17 mouse cellular contexts compared by ENCODE assay signal in the genomic region with DNA sequence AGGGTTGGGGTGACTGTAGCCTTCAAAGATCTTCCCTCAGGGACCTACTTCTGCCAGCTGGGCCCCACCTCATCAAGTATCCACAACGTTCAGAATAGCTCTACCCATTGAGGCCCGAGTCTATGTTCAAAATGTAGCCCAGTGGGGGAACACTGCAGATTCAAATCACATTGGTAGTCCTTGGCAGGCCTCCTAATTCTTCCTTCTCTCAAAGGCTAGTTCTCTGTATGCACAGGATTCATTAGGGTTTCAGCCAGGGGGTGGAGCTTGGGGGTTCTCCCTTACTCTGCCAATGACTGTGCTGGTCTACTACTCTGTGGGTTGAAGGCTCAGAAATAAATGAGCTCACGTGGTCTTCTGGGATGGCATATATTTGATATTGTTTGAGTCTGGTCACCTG.
DNase-seq lines count a peak whose midpoint lies in the region; ATAC-seq lines count a peak whose summit lies in the region.
"Had no signal": no experiment of that assay in that cellular context is flagged by ENCODE, and none has a peak within 500 bp of the region (broad histone marks: within the 10 kb centered on the region; RNA-seq: fewer than 3 reads in every experiment).

No protein-coding gene starts in this region.

- no peaks in the 10 kb centered on the region for H3K27me3 ChIP-seq in forebrain, embryonic 14.5 days (replicated peaks; ENCODE audit: control insufficient read depth, insufficient read depth, low read length)
- no peaks in the 10 kb centered on the region for H3K27me3 ChIP-seq in forebrain, embryonic 12.5 days
- no peaks in the 10 kb centered on the region for H3K27me3 ChIP-seq in hindbrain, embryonic 14.5 days (ENCODE audit: control insufficient read depth, insufficient read depth, low read length)
- no peaks in the 10 kb centered on the region for H3K27me3 ChIP-seq in hindbrain, embryonic 12.5 days
- no peaks in the 10 kb centered on the region for H3K27me3 ChIP-seq in forebrain, embryonic 16.5 days (replicated peaks; ENCODE audit: control insufficient read depth, insufficient read depth, low read length)
- H3K27me3 ChIP-seq: embryonic facial prominence, embryonic 12.5 days; heart, embryonic 12.5 days; hindbrain, embryonic 15.5 days had no signal

- H3K9ac ChIP-seq in forebrain, embryonic 14.5 days (ENCODE audit: low read length), result no peak overlapping the region
- H3K9ac ChIP-seq in forebrain, embryonic 12.5 days, result no peak overlapping the region
- no peak overlapping the region for H3K9ac ChIP-seq in hindbrain, embryonic 14.5 days
- H3K9ac ChIP-seq in hindbrain, embryonic 12.5 days, result no peak overlapping the region
- no peak overlapping the region for H3K9ac ChIP-seq in forebrain, embryonic 16.5 days (replicated peaks; ENCODE audit: low read depth, low read length)
- H3K9ac ChIP-seq: embryonic facial prominence, embryonic 12.5 days; heart, embryonic 12.5 days; hindbrain, embryonic 15.5 days had no signal

- ATAC-seq in forebrain, embryonic 14.5 days, result no peak
- ATAC-seq in forebrain, embryonic 12.5 days (ENCODE audit: low FRiP score), result no peak
- 0 out of 2 replicates have a peak, but pooled peaks have one; percentile 27 for ATAC-seq in hindbrain, embryonic 14.5 days (ENCODE audit: low FRiP score)
- no peak for ATAC-seq in hindbrain, embryonic 12.5 days (ENCODE audit: low FRiP score)
- peak; percentile 68 for ATAC-seq in forebrain, embryonic 16.5 days

- WGBS in forebrain, embryonic 14.5 days, result 51% methylated on average over 3 of the region's 3 CpGs
- 84% methylated on average over 3 of the region's 3 CpGs for WGBS in forebrain, embryonic 12.5 days
- 66% methylated on average over 3 of the region's 3 CpGs for WGBS in hindbrain, embryonic 14.5 days
- WGBS in hindbrain, embryonic 12.5 days, result 85% methylated on average over 3 of the region's 3 CpGs
- 44% methylated on average over 3 of the region's 3 CpGs for WGBS in forebrain, embryonic 16.5 days

- H3K4me3 ChIP-seq in forebrain, embryonic 14.5 days (ENCODE audit: low read depth, low read length), result no peak overlapping the region
- no peak overlapping the region for H3K4me3 ChIP-seq in forebrain, embryonic 12.5 days (replicated peaks)
- H3K4me3 ChIP-seq in hindbrain, embryonic 14.5 days (replicated peaks; ENCODE audit: low read length), result no peak overlapping the region
- no peak overlapping the region for H3K4me3 ChIP-seq in hindbrain, embryonic 12.5 days
- no peak overlapping the region for H3K4me3 ChIP-seq in forebrain, embryonic 16.5 days (replicated peaks; ENCODE audit: low read length)
- H3K4me3 ChIP-seq: embryonic facial prominence, embryonic 12.5 days; heart, embryonic 12.5 days; hindbrain, embryonic 15.5 days had no signal

- no peak overlapping the region for H3K27ac ChIP-seq in forebrain, embryonic 14.5 days (ENCODE audit: low read depth, low read length)
- H3K27ac ChIP-seq in forebrain, embryonic 12.5 days, result no peak overlapping the region
- H3K27ac ChIP-seq in hindbrain, embryonic 14.5 days, result no peak overlapping the region
- no peak overlapping the region for H3K27ac ChIP-seq in hindbrain, embryonic 12.5 days
- no peak overlapping the region for H3K27ac ChIP-seq in forebrain, embryonic 16.5 days (ENCODE audit: low read length)
- H3K27ac ChIP-seq: embryonic facial prominence, embryonic 12.5 days; hindbrain, embryonic 15.5 days had no signal

- peaks cover 2% of the 10 kb centered on the region for H3K4me1 ChIP-seq in forebrain, embryonic 14.5 days (ENCODE audit: control insufficient read depth, insufficient read depth, low read length)
- peaks cover 14% of the 10 kb centered on the region for H3K4me1 ChIP-seq in forebrain, embryonic 12.5 days
- H3K4me1 ChIP-seq in hindbrain, embryonic 14.5 days (replicated peaks; ENCODE audit: control insufficient read depth, insufficient read depth, low read length), result peaks cover 5% of the 10 kb centered on the region; the same call in 1 of the 2 replicates
- no peaks in the 10 kb centered on the region for H3K4me1 ChIP-seq in hindbrain, embryonic 12.5 days
- H3K4me1 ChIP-seq in forebrain, embryonic 16.5 days (replicated peaks; ENCODE audit: control insufficient read depth, insufficient read depth, low read length), result peaks cover 5% of the 10 kb centered on the region
- H3K4me1 ChIP-seq: embryonic facial prominence, embryonic 12.5 days; heart, embryonic 12.5 days had no signal

- no peaks in the 10 kb centered on the region for H3K36me3 ChIP-seq in forebrain, embryonic 14.5 days (ENCODE audit: control insufficient read depth, insufficient read depth, low read length)
- no peaks in the 10 kb centered on the region for H3K36me3 ChIP-seq in forebrain, embryonic 12.5 days (replicated peaks)
- no peaks in the 10 kb centered on the region for H3K36me3 ChIP-seq in hindbrain, embryonic 14.5 days (replicated peaks; ENCODE audit: control insufficient read depth, insufficient read depth)
- no peaks in the 10 kb centered on the region for H3K36me3 ChIP-seq in hindbrain, embryonic 12.5 days
- H3K36me3 ChIP-seq in forebrain, embryonic 16.5 days (ENCODE audit: control insufficient read depth, insufficient read depth), result no peaks in the 10 kb centered on the region
- H3K36me3 ChIP-seq: embryonic facial prominence, embryonic 12.5 days; heart, embryonic 12.5 days; hindbrain, embryonic 15.5 days had no signal

- peak; percentile 55 for DNase-seq in forebrain, embryonic 14.5 days (ENCODE audit: low spot score)
- DNase-seq in hindbrain, embryonic 14.5 days (ENCODE audit: low spot score), result no peak
- DNase-seq in layer of hippocampus, adult 9-11 months, result peak; percentile 6
- DNase-seq in layer of hippocampus, postnatal 10 days (ENCODE audit: low spot score in 2 of 2), result no peak
- DNase-seq in urinary bladder, adult 2 months (ENCODE audit: low spot score), result no peak
- DNase-seq: adrenal gland, postnatal 10 days; cerebellum, adult 11-12 months; cerebellum, adult 9-10 months; cerebellum, postnatal 25 days; gastrocnemius, postnatal 14 days; kidney, adult 18-20 months had no signal

- no peak overlapping the region for H3K4me2 ChIP-seq in forebrain, embryonic 14.5 days (ENCODE audit: low read length)
- H3K4me2 ChIP-seq in forebrain, embryonic 12.5 days, result no peak overlapping the region
- H3K4me2 ChIP-seq in hindbrain, embryonic 14.5 days (replicated peaks), result no peak overlapping the region
- H3K4me2 ChIP-seq in hindbrain, embryonic 12.5 days (replicated peaks), result no peak overlapping the region
- H3K4me2 ChIP-seq in forebrain, embryonic 16.5 days (ENCODE audit: low read length), result no peak overlapping the region
- H3K4me2 ChIP-seq: embryonic facial prominence, embryonic 12.5 days; heart, embryonic 12.5 days; hindbrain, embryonic 15.5 days had no signal

- no peaks in the 10 kb centered on the region for H3K9me3 ChIP-seq in forebrain, embryonic 14.5 days (replicated peaks; ENCODE audit: control insufficient read depth, low read length)
- no peaks in the 10 kb centered on the region for H3K9me3 ChIP-seq in forebrain, embryonic 12.5 days
- 0 out of 2 replicates have a peak, but pooled peaks cover 4% of the 10 kb centered on the region for H3K9me3 ChIP-seq in hindbrain, embryonic 14.5 days (ENCODE audit: control insufficient read depth, low read length)
- H3K9me3 ChIP-seq in hindbrain, embryonic 12.5 days (replicated peaks), result no peaks in the 10 kb centered on the region
- H3K9me3 ChIP-seq in forebrain, embryonic 16.5 days (ENCODE audit: control insufficient read depth, low read length), result no peaks in the 10 kb centered on the region
- H3K9me3 ChIP-seq: embryonic facial prominence, embryonic 12.5 days; heart, embryonic 12.5 days; hindbrain, embryonic 15.5 days had no signal

Comparison
In these comparisons a context has a peak if more than half of its experiments do, and no peak if none do; other contexts are left out.
1. ATAC-seq: peak in hindbrain, embryonic 14.5 days (single experiment) and forebrain, embryonic 16.5 days (single experiment); none in forebrain, embryonic 14.5 days (single experiment), forebrain, embryonic 12.5 days (single experiment) and hindbrain, embryonic 12.5 days (single experiment).
2. DNase-seq: peak in forebrain, embryonic 14.5 days (single experiment) and layer of hippocampus, adult 9-11 months (single experiment); none in hindbrain, embryonic 14.5 days (single experiment), layer of hippocampus, postnatal 10 days (0 of 2) and urinary bladder, adult 2 months (single experiment).